Mouse (Mus musculus): ENCODE measurements around the gene Pih1d1. TPM values are rescaled to one million over a fixed set of nuclear protein-coding genes. Genes with fewer than 3 reads are reported as not detected.
A peak's percentile ranks its signal among the peaks of the same experiment; 100 is the strongest.

The Pih1d1 gene
- polyA plus RNA-seq, 1 experiment from 2014 or later = 86.2 TPM

GRCm38 (mm10) chr7:45181540-45181939, 27.4 kb downstream of the Pih1d1 start:
- Histone ChIP-seq H3K36me3 (no peaks in the 10 kb centered on the region), H3K27me3 (replicated peaks) (peaks cover 98% of the 10 kb centered on the region), H3K9me3 (replicated peaks) (no peaks in the 10 kb centered on the region), H3K27ac (ENCODE audit: poor library complexity, severe bottlenecking) (no peak overlapping the region), H3K4me1 (replicated peaks) (peaks cover 24% of the 10 kb centered on the region), H3K9ac (no peak overlapping the region), H3K4me3 (peak overlapping the region; percentile 37), H3K4me2 (peak overlapping the region; percentile 63)
- no peak for ATAC-seq (ENCODE audit: insufficient number of reproducible peaks, low FRiP score)
- 6% methylated on average over 29 of the region's 35 CpGs for WGBS

- peak; percentile 80 for ATAC-seq (ENCODE audit: insufficient number of reproducible peaks, low FRiP score)
- Histone ChIP-seq H3K9ac (peak overlapping the region; percentile 31; the same call in 1 of the 2 replicates), H3K27me3 (replicated peaks) (peaks cover 98% of the 10 kb centered on the region), H3K4me1 (replicated peaks) (peaks cover 23% of the 10 kb centered on the region), H3K4me3 (peak overlapping the region; percentile 37), H3K27ac (ENCODE audit: poor library complexity, severe bottlenecking) (no peak overlapping the region), H3K9me3 (replicated peaks) (no peaks in the 10 kb centered on the region), H3K36me3 (no peaks in the 10 kb centered on the region), H3K4me2 (peak overlapping the region; percentile 63)
- WGBS = under 1% methylated on average over 34 of the region's 34 CpGs
Measured at GRCm38 (mm10) chr7:45182199-45182601, 28.1 kb downstream of the Pih1d1 start.

GRCm38 (mm10) chr7:45182606-45183005, 28.5 kb downstream of the Pih1d1 start:
- Histone ChIP-seq H3K27ac (ENCODE audit: poor library complexity, severe bottlenecking) (no peak overlapping the region), H3K4me1 (replicated peaks) (peaks cover 23% of the 10 kb centered on the region), H3K36me3 (no peaks in the 10 kb centered on the region), H3K4me2 (peak overlapping the region; percentile 63), H3K4me3 (peak overlapping the region; percentile 37), H3K27me3 (replicated peaks) (peaks cover 98% of the 10 kb centered on the region), H3K9ac (peak overlapping the region; percentile 31; the same call in 1 of the 2 replicates), H3K9me3 (replicated peaks) (no peaks in the 10 kb centered on the region)
- WGBS = 18% methylated on average over 11 of the region's 11 CpGs
- no peak for ATAC-seq (ENCODE audit: insufficient number of reproducible peaks, low FRiP score)

GRCm38 (mm10) chr7:45183672-45184071, 29.6 kb downstream of the Pih1d1 start:
- Histone ChIP-seq H3K27ac (ENCODE audit: poor library complexity, severe bottlenecking) (no peak overlapping the region), H3K27me3 (replicated peaks) (peaks cover 98% of the 10 kb centered on the region), H3K36me3 (no peaks in the 10 kb centered on the region), H3K9ac (no peak overlapping the region), H3K4me1 (replicated peaks) (peaks cover 23% of the 10 kb centered on the region), H3K4me3 (no peak overlapping the region), H3K4me2 (no peak overlapping the region), H3K9me3 (replicated peaks) (no peaks in the 10 kb centered on the region)
- 68% methylated on average over 7 of the region's 7 CpGs for WGBS
- ATAC-seq (ENCODE audit: insufficient number of reproducible peaks, low FRiP score) = no peak

- Histone ChIP-seq H3K4me1 (replicated peaks) (peaks cover 18% of the 10 kb centered on the region), H3K27ac (ENCODE audit: poor library complexity, severe bottlenecking) (no peak overlapping the region), H3K4me2 (no peak overlapping the region), H3K9me3 (replicated peaks) (no peaks in the 10 kb centered on the region), H3K9ac (no peak overlapping the region), H3K27me3 (replicated peaks) (peaks cover 98% of the 10 kb centered on the region), H3K4me3 (no peak overlapping the region), H3K36me3 (no peaks in the 10 kb centered on the region)
- WGBS = 64% methylated on average over 7 of the region's 7 CpGs
- ATAC-seq (ENCODE audit: insufficient number of reproducible peaks, low FRiP score) = no peak
Measured at GRCm38 (mm10) chr7:45185921-45186320, 31.8 kb downstream of the Pih1d1 start.

- H3K36me3 ChIP-seq = no peaks in the 10 kb centered on the region
- peaks cover 13% of the 10 kb centered on the region for H3K4me1 ChIP-seq (replicated peaks)
- no peak for ATAC-seq (ENCODE audit: insufficient number of reproducible peaks, low FRiP score)
- H3K9ac ChIP-seq = no peak overlapping the region
- WGBS = 40% methylated on average over 16 of the region's 16 CpGs
- H3K4me3 ChIP-seq = no peak overlapping the region
- no peaks in the 10 kb centered on the region for H3K9me3 ChIP-seq (replicated peaks)
- no peak overlapping the region for H3K27ac ChIP-seq (ENCODE audit: poor library complexity, severe bottlenecking)
- peaks cover 89% of the 10 kb centered on the region for H3K27me3 ChIP-seq (replicated peaks)
- no peak overlapping the region for H3K4me2 ChIP-seq
Measured at GRCm38 (mm10) chr7:45189600-45189999, 35.5 kb downstream of the Pih1d1 start.

- H3K4me1 ChIP-seq (replicated peaks) = peaks cover 17% of the 10 kb centered on the region
- no peaks in the 10 kb centered on the region for H3K9me3 ChIP-seq (replicated peaks)
- 89% methylated on average over 6 of the region's 6 CpGs for WGBS
- H3K4me3 ChIP-seq = no peak overlapping the region
- H3K4me2 ChIP-seq = no peak overlapping the region
- H3K27ac ChIP-seq (ENCODE audit: poor library complexity, severe bottlenecking) = no peak overlapping the region
- ATAC-seq (ENCODE audit: insufficient number of reproducible peaks, low FRiP score) = no peak
- H3K9ac ChIP-seq = no peak overlapping the region
- H3K27me3 ChIP-seq (replicated peaks) = peaks cover 84% of the 10 kb centered on the region
- H3K36me3 ChIP-seq = no peaks in the 10 kb centered on the region
Measured at GRCm38 (mm10) chr7:45190186-45190585, 36.1 kb downstream of the Pih1d1 start.

- Histone ChIP-seq H3K9ac (no peak overlapping the region), H3K27me3 (replicated peaks) (peaks cover 84% of the 10 kb centered on the region), H3K36me3 (no peaks in the 10 kb centered on the region), H3K4me2 (no peak overlapping the region), H3K4me3 (no peak overlapping the region), H3K9me3 (replicated peaks) (no peaks in the 10 kb centered on the region), H3K27ac (ENCODE audit: poor library complexity, severe bottlenecking) (no peak overlapping the region), H3K4me1 (replicated peaks) (peaks cover 23% of the 10 kb centered on the region)
- WGBS = 53% methylated on average over 2 of the region's 2 CpGs
- no peak for ATAC-seq (ENCODE audit: insufficient number of reproducible peaks, low FRiP score)
Measured at GRCm38 (mm10) chr7:45191161-45191560, 37.1 kb downstream of the Pih1d1 start.

GRCm38 (mm10) chr7:45191803-45192363, 37.8 kb downstream of the Pih1d1 start:
- no peak overlapping the region for H3K27ac ChIP-seq (ENCODE audit: poor library complexity, severe bottlenecking)
- no peak overlapping the region for H3K9ac ChIP-seq
- no peaks in the 10 kb centered on the region for H3K36me3 ChIP-seq
- no peak overlapping the region for H3K4me2 ChIP-seq
- H3K4me1 ChIP-seq (replicated peaks) = peaks cover 23% of the 10 kb centered on the region
- peaks cover 81% of the 10 kb centered on the region for H3K27me3 ChIP-seq (replicated peaks)
- 13% methylated on average over 8 of the region's 8 CpGs for WGBS
- no peaks in the 10 kb centered on the region for H3K9me3 ChIP-seq (replicated peaks)
- no peak for ATAC-seq (ENCODE audit: insufficient number of reproducible peaks, low FRiP score)
- no peak overlapping the region for H3K4me3 ChIP-seq

- Histone ChIP-seq H3K9me3 (replicated peaks) (no peaks in the 10 kb centered on the region), H3K9ac (no peak overlapping the region), H3K4me1 (replicated peaks) (peaks cover 23% of the 10 kb centered on the region), H3K27ac (ENCODE audit: poor library complexity, severe bottlenecking) (no peak overlapping the region), H3K36me3 (no peaks in the 10 kb centered on the region), H3K4me2 (no peak overlapping the region), H3K4me3 (no peak overlapping the region), H3K27me3 (replicated peaks) (peaks cover 75% of the 10 kb centered on the region)
- no peak for ATAC-seq (ENCODE audit: insufficient number of reproducible peaks, low FRiP score)
- 80% methylated on average over 7 of the region's 7 CpGs for WGBS
Measured at GRCm38 (mm10) chr7:45192585-45193310, 38.6 kb downstream of the Pih1d1 start.

GRCm38 (mm10) chr7:45193406-45193805, 39.3 kb downstream of the Pih1d1 start:
- no peak for ATAC-seq (ENCODE audit: insufficient number of reproducible peaks, low FRiP score)
- Histone ChIP-seq H3K36me3 (no peaks in the 10 kb centered on the region), H3K4me1 (replicated peaks) (peaks cover 23% of the 10 kb centered on the region), H3K27ac (ENCODE audit: poor library complexity, severe bottlenecking) (no peak overlapping the region), H3K4me2 (no peak overlapping the region), H3K4me3 (no peak overlapping the region), H3K9ac (no peak overlapping the region), H3K9me3 (replicated peaks) (no peaks in the 10 kb centered on the region), H3K27me3 (replicated peaks) (peaks cover 68% of the 10 kb centered on the region)
- 60% methylated on average over 5 of the region's 5 CpGs for WGBS
